Mouse (Mus musculus) Muller cell, postnatal 12 days (primary cell): ENCODE data around the gene Sft2d2.
A peak's percentile ranks its signal among the peaks of the same experiment; 100 is the strongest.

Source experiments
- DNase-seq: peaks from one replicate; pipeline ENCODE4 v3.0.0-alpha.2; 2015; ENCODE audit errors: inconsistent ontology term

Sft2d2 gene

GRCm38 (mm10) chr1:165133279-165133678 lies 61.0 kb downstream of the Sft2d2 start:
- DNase-seq = no peak

GRCm38 (mm10) chr1:165132187-165132877 lies 61.9 kb downstream of the Sft2d2 start:
- DNase-seq = peak; percentile 49

GRCm38 (mm10) chr1:165129573-165129972 lies 64.7 kb downstream of the Sft2d2 start:
- no peak for DNase-seq
